Mouse (Mus musculus) olfactory bulb, adult 2 months (tissue): ENCODE data around the gene Anapc2. TPM values are rescaled to one million over a fixed set of nuclear protein-coding genes. Genes with fewer than 3 reads are reported as not detected.

Experiments
- H3K27ac ChIP-seq: fragments of 200-500 bp; 2 replicates; pipeline ENCODE4 v1.5.1; 2012; ENCODE audit warnings: low read depth, low read length; ENCODE audit not compliant: insufficient read depth
- H3K4me1 ChIP-seq: fragments of 200-500 bp; 2 replicates; pipeline ENCODE4 v1.6.1; 2012; ENCODE audit warnings: low read length; ENCODE audit not compliant: control insufficient read depth, insufficient read depth
- H3K4me3 ChIP-seq: fragments of 200-500 bp; 2 replicates; pipeline ENCODE4 v1.5.1; 2012; ENCODE audit warnings: mild to moderate bottlenecking, low read depth, low read length, moderate library complexity; ENCODE audit not compliant: insufficient read depth
- CTCF ChIP-seq: fragments of 200-500 bp; IDR thresholded peaks from 2 replicates; pipeline ENCODE4 v1.5.1; 2012; ENCODE audit warnings: low read depth, mild to moderate bottlenecking, low read length, moderate library complexity; ENCODE audit not compliant: insufficient read depth
- POLR2A ChIP-seq: fragments of 200-500 bp; IDR thresholded peaks from 2 replicates; pipeline ENCODE4 v1.6.1; 2012; ENCODE audit warnings: mild to moderate bottlenecking, low read depth, low read length, moderate library complexity; ENCODE audit not compliant: insufficient read depth
- WGBS: fragments of 180-500 bp; shearing (Covaris S2); methylation state at CpG from one replicate; pipeline ENCODE4 v1.1.7; 2018; 5-methylcytosine and 5-hydroxymethylcytosine counted together
- polyA plus RNA-seq: library from polyadenylated mRNA; stranded (reverse); fragments of >200 nt; gene quantifications from 2 replicates; pipeline ENCODE4 v1.2.4, GENCODE M21; 2012; ENCODE audit warnings: low replicate concordance; ENCODE audit not compliant: missing spikeins, insufficient read depth, insufficient read length

Gene Anapc2
- polyA plus RNA-seq, 1 experiment, result not detected

GRCm38 (mm10) chr2:25263623-25264285 is 8.5 kb upstream of the Anapc2 start:
- WGBS, result 28% methylated on average over 12 of the region's 12 CpGs
- Histone ChIP-seq H3K4me3 (peak overlapping the region; percentile 64), H3K27ac (no peak overlapping the region), H3K4me1 (peaks cover 38% of the 10 kb centered on the region)
- TF ChIP-seq POLR2A (no peak), CTCF (no peak)

GRCm38 (mm10) chr2:25264286-25264660 is 8.0 kb upstream of the Anapc2 start:
- 76% methylated on average over 5 of the region's 5 CpGs for WGBS
- Histone ChIP-seq H3K4me3 (peak overlapping the region; percentile 64; the same call in 1 of the 2 replicates), H3K4me1 (peaks cover 38% of the 10 kb centered on the region), H3K27ac (no peak overlapping the region)
- TF ChIP-seq POLR2A, result no peak
- no peak for TF ChIP-seq CTCF

- H3K4me3 ChIP-seq, result no peak overlapping the region
- H3K27ac ChIP-seq, result no peak overlapping the region
- WGBS, result 47% methylated on average over 3 of the region's 3 CpGs
- peaks cover 38% of the 10 kb centered on the region for H3K4me1 ChIP-seq
- TF ChIP-seq POLR2A (no peak), CTCF (no peak)
These were observed 7.4 kb upstream of the Anapc2 start for GRCm38 (mm10) chr2:25264851-25265250.

GRCm38 (mm10) chr2:25265897-25266656 is 6.2 kb upstream of the Anapc2 start:
- TF ChIP-seq POLR2A (no peak), CTCF (no peak)
- peak overlapping the region; percentile 21; the same call in 1 of the 2 replicates for H3K27ac ChIP-seq
- WGBS, result 50% methylated on average over 6 of the region's 6 CpGs
- H3K4me1 ChIP-seq, result peaks cover 39% of the 10 kb centered on the region
- H3K4me3 ChIP-seq, result no peak overlapping the region

GRCm38 (mm10) chr2:25266720-25267119 is 5.6 kb upstream of the Anapc2 start:
- Histone ChIP-seq H3K4me3 (no peak overlapping the region), H3K27ac (0 out of 2 replicates have a peak overlapping the region, but pooled peaks have one; percentile 20), H3K4me1 (peaks cover 43% of the 10 kb centered on the region)
- no peak for TF ChIP-seq POLR2A
- TF ChIP-seq CTCF, result no peak
- 14% methylated on average over 2 of the region's 2 CpGs for WGBS

GRCm38 (mm10) chr2:25267241-25267640 is 5.0 kb upstream of the Anapc2 start:
- TF ChIP-seq POLR2A, result no peak
- TF ChIP-seq CTCF, result no peak
- H3K27ac ChIP-seq, result 0 out of 2 replicates have a peak overlapping the region, but pooled peaks have one; percentile 20
- H3K4me3 ChIP-seq, result no peak overlapping the region
- H3K4me1 ChIP-seq, result peaks cover 39% of the 10 kb centered on the region

- no peak overlapping the region for H3K4me3 ChIP-seq
- 75% methylated on average over 4 of the region's 4 CpGs for WGBS
- TF ChIP-seq POLR2A (no peak), CTCF (no peak)
These were observed 4.5 kb upstream of the Anapc2 start for GRCm38 (mm10) chr2:25267746-25268309.

GRCm38 (mm10) chr2:25272515-25272914 is 237 bp downstream of the Anapc2 start:
- Histone ChIP-seq H3K27ac (no peak overlapping the region), H3K4me3 (peak overlapping the region; percentile 53), H3K4me1 (peaks cover 18% of the 10 kb centered on the region)
- TF ChIP-seq CTCF, result 0 out of 2 replicates have a peak, but pooled peaks have one; percentile 4
- TF ChIP-seq POLR2A, result no peak; the same call in 1 of the 2 replicates
- under 1% methylated on average over 29 of the region's 29 CpGs for WGBS

More at GRCm38 (mm10) chr2:25267746-25268309, 4.5 kb upstream of the Anapc2 start:
- peaks cover 41% of the 10 kb centered on the region for H3K4me1 ChIP-seq
- H3K27ac ChIP-seq, result no peak overlapping the region

- TF ChIP-seq POLR2A (no peak), CTCF (no peak)
- Histone ChIP-seq H3K4me1 (peaks cover 18% of the 10 kb centered on the region), H3K27ac (no peak overlapping the region), H3K4me3 (peak overlapping the region; percentile 53)
- WGBS, result 34% methylated on average over 16 of the region's 16 CpGs
These were observed 732 bp downstream of the Anapc2 start for GRCm38 (mm10) chr2:25273010-25273409.
